ENCODE assay signal across 23 mouse cellular contexts in the genomic region with DNA sequence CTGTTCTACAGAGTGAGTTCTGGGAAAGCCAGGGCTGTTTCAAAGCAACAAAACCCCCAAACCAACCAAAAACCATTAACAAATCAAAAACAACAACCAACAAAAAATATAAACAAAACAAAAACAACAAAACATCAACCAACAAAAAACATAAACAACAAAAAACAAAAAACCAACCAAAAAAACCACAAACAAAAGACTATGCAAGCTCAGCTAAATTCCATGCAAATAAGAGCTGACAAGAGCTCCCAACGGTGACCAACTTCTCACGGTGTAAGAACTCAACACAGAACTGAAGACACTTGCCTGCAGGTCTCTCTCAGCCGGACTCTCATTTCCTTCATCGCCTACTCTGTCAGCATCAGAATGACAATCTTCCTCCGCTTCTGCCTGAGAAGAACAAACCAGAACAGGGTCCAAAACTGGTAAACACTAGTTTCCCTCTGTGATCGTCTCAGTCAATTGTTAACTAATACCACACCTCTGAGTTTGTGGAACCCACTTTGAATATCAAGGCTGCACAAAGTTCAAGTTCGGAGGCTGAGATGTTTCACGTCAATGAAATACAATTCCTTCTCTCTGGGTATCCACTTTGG. TPM values are rescaled to one million over a fixed set of nuclear protein-coding genes. Genes with fewer than 3 reads are reported as not detected.
A peak's percentile ranks its signal among the peaks of the same experiment; 100 is the strongest.
DNase-seq lines count a peak whose midpoint lies in the region; ATAC-seq and TF ChIP-seq lines count a peak whose summit lies in the region.
"Had no signal": no experiment of that assay in that cellular context is flagged by ENCODE, and none has a peak within 500 bp of the region (broad histone marks: within the 10 kb centered on the region; RNA-seq: fewer than 3 reads in every experiment).

No protein-coding gene starts in this region.

- ATAC-seq in liver, embryonic 14.5 days (ENCODE audit: insufficient read depth) = no peak
- ATAC-seq: forebrain, embryonic 15.5 days; hindbrain, postnatal 0 days had no signal

- DNase-seq in liver, adult 2 months (ENCODE audit: extremely low read depth, low read depth, low spot score) = peak; percentile 91
- DNase-seq in liver (no peak), ZHBTc4 (ENCODE audit: low read depth, low spot score) (peak; percentile 85)
- no peak for DNase-seq in liver, embryonic 14.5 days (ENCODE audit: low read depth in 3 of 3, low spot score in 3 of 3)
- DNase-seq in lung, postnatal 10 days = no peak
- no peak for DNase-seq in adrenal gland, adult 8-10 months
- DNase-seq in spleen, postnatal 10 days (ENCODE audit: low spot score in 2 of 2) = no peak
- DNase-seq: cerebellum, postnatal 14 days; embryo, embryonic 11 days; midbrain, embryonic 14.5 days; right cerebral cortex, postnatal 4 days; thymus, postnatal 4 days had no signal

- H3K9ac ChIP-seq in liver, adult 2 months (ENCODE audit: low read depth, low read length) = peak overlapping the region; percentile 41; the same call in 1 of the 2 replicates
- H3K9ac ChIP-seq in liver, embryonic 14.5 days (replicated peaks) = peak overlapping the region; percentile 19; the same call in 1 of the 2 replicates
- H3K9ac ChIP-seq: forebrain, embryonic 15.5 days; heart, embryonic 15.5 days; kidney, embryonic 15.5 days; lung, embryonic 15.5 days; neural tube, embryonic 15.5 days had no signal

- peaks cover 26% of the 10 kb centered on the region for H3K4me1 ChIP-seq in liver, adult 2 months (ENCODE audit: control insufficient read depth, insufficient read depth, low read length)
- peaks cover 31 to 32% of the 10 kb centered on the region in 2 experiments for H3K4me1 ChIP-seq in liver, embryonic 14.5 days (replicated peaks; ENCODE audit: control insufficient read depth in 2 of 2, insufficient read depth in 2 of 2, low read length in 1 of 2)

- peak overlapping the region; percentile 86 for H3K27ac ChIP-seq in liver, adult 2 months (replicated peaks; ENCODE audit: insufficient read depth, low read depth, low read length)
- peak overlapping the region; percentile 97 for H3K27ac ChIP-seq in liver, embryonic 14.5 days
- H3K27ac ChIP-seq: forebrain, embryonic 15.5 days; heart, embryonic 15.5 days; hindbrain, postnatal 0 days; kidney, embryonic 15.5 days; lung, embryonic 15.5 days; neural tube, embryonic 15.5 days had no signal

- H3K9me3 ChIP-seq in liver, embryonic 14.5 days (ENCODE audit: control insufficient read depth, low read length) = no peaks in the 10 kb centered on the region
- H3K9me3 ChIP-seq: forebrain, embryonic 15.5 days; heart, embryonic 15.5 days; kidney, embryonic 15.5 days; lung, embryonic 15.5 days; neural tube, embryonic 15.5 days had no signal

- TF ChIP-seq CTCF in liver, adult 2 months (IDR thresholded peaks at IDR 0.05; ENCODE audit: low read depth, low read length) = no peak
- no peak for TF ChIP-seq CTCF in liver, embryonic 14.5 days (IDR thresholded peaks at IDR 0.05; ENCODE audit: low read depth)

- 19% methylated on average over 8 of the region's 8 CpGs for WGBS in liver, adult 2 months
- 79% methylated on average over 8 of the region's 8 CpGs for WGBS in liver, embryonic 14.5 days (ENCODE audit: insufficient replicate concordance)

- peaks cover 21% of the 10 kb centered on the region; the same call in 1 of the 2 replicates for H3K79me2 ChIP-seq in liver, adult 2 months (ENCODE audit: control insufficient read depth, insufficient read depth, low read length)

- H3K4me3 ChIP-seq in liver, adult 2 months (ENCODE audit: insufficient read depth, low read depth, low read length) = peak overlapping the region; percentile 46
- H3K4me3 ChIP-seq in liver, embryonic 14.5 days (ENCODE audit: insufficient read depth in 1 of 2, low read depth in 2 of 2, low read length in 2 of 2) = peak overlapping the region; percentile 22 to 81; a peak in 2 of 4 replicates
- H3K4me3 ChIP-seq: forebrain, embryonic 15.5 days; heart, embryonic 15.5 days; kidney, embryonic 15.5 days; lung, embryonic 15.5 days; myocyte; neural tube, embryonic 15.5 days had no signal

- peaks cover 36% of the 10 kb centered on the region for H3K36me3 ChIP-seq in liver, adult 2 months (ENCODE audit: control insufficient read depth, insufficient read depth, low read length)
- H3K36me3 ChIP-seq in liver, embryonic 14.5 days (replicated peaks; ENCODE audit: control insufficient read depth, insufficient read depth, low read depth) = peaks cover 48% of the 10 kb centered on the region

- no peak for TF ChIP-seq EP300 in liver, embryonic 14.5 days (IDR thresholded peaks at IDR 0.05; ENCODE audit: low read depth)

- no peak for TF ChIP-seq POLR2A in liver, adult 2 months (IDR thresholded peaks at IDR 0.05; ENCODE audit: extremely low read depth, insufficient read depth, low read length)

- peak overlapping the region; percentile 85 for H3K4me2 ChIP-seq in liver, embryonic 14.5 days (ENCODE audit: low read depth)
- H3K4me2 ChIP-seq: forebrain, embryonic 15.5 days; heart, embryonic 15.5 days; kidney, embryonic 15.5 days; lung, embryonic 15.5 days; neural tube, embryonic 15.5 days had no signal

- no peaks in the 10 kb centered on the region for H3K27me3 ChIP-seq in liver, adult 2 months (ENCODE audit: control insufficient read depth, insufficient read depth, low read length)
- H3K27me3 ChIP-seq in liver, embryonic 14.5 days (ENCODE audit: control insufficient read depth, insufficient read depth, low read length) = no peaks in the 10 kb centered on the region
- H3K27me3 ChIP-seq: forebrain, embryonic 15.5 days; heart, embryonic 15.5 days; kidney, embryonic 15.5 days; lung, embryonic 15.5 days; neural tube, embryonic 15.5 days had no signal

RNA-seq across cellular contexts. Expression of a gene that starts 4.8 kb away (rescaled TPM):
- 80.5 and 99.3 TPM in 2 replicates for total RNA-seq in liver, adult 2 months (2014; rRNA removed)
- 83.4 and 107 TPM in 2 replicates for polyA plus RNA-seq in liver, adult 2 months (2012; rRNA removed)
- polyA plus RNA-seq in liver, embryonic 14.5 days (2012; rRNA removed) = 47.3 and 78.1 TPM in 2 replicates
- 68.1 and 80.0 TPM in 2 replicates for polyA plus RNA-seq in liver, embryonic 14.5 days (2014; fragmentation: Nextera tagmentation; extraction: Ambion mirVana)
- total RNA-seq in adrenal gland, adult 8-10 months (2022) = 100 to 1,000 TPM in 2 of 4 experiments, 10 to 100 TPM in 2; 94.2 to 112 (median 99.9) TPM

RNA-seq across cellular contexts. Expression of a gene that starts 4.9 kb away (rescaled TPM):
- total RNA-seq in liver, adult 2 months (2014; rRNA removed) = 10.2 and 10.9 TPM in 2 replicates
- 7.3 and 7.5 TPM in 2 replicates for polyA plus RNA-seq in liver, adult 2 months (2012; rRNA removed)
- polyA plus RNA-seq in liver, embryonic 14.5 days (2012; rRNA removed) = 3.0 and 3.6 TPM in 2 replicates
- 3.7 and 4.7 TPM in 2 replicates for polyA plus RNA-seq in liver, embryonic 14.5 days (2014; fragmentation: Nextera tagmentation; extraction: Ambion mirVana)
- total RNA-seq in adrenal gland, adult 8-10 months (2022) = 10 to 100 TPM; 18.7 to 25.0 (median 22.4) TPM

RNA-seq across cellular contexts. Expression of a gene that starts 52.3 kb away (rescaled TPM):
- not detected in 2 replicates for total RNA-seq in liver, adult 2 months (2014; rRNA removed)
- polyA plus RNA-seq in liver, adult 2 months (2012; rRNA removed) = not detected in 2 replicates
- polyA plus RNA-seq in liver, embryonic 14.5 days (2012; rRNA removed) = not detected in 2 replicates
- polyA plus RNA-seq in liver, embryonic 14.5 days (2014; fragmentation: Nextera tagmentation; extraction: Ambion mirVana) = not detected in 2 replicates
- total RNA-seq in adrenal gland, adult 8-10 months (2022) = not detected
- total RNA-seq: granulocyte monocyte progenitor cell, adult 5-6 weeks; hematopoietic stem cell, adult 5-6 weeks; left cerebral cortex, adult 18-20 months had no signal
- polyA plus RNA-seq: C2C12; forebrain, embryonic 15.5 days; heart, embryonic 15.5 days; midbrain, embryonic 14.5 days; myocyte; neural tube, embryonic 15.5 days had no signal

Comparison
In these comparisons a context has a peak if more than half of its experiments do, and no peak if none do; other contexts are left out.
1. DNase-seq: peak in liver, adult 2 months (single experiment) and ZHBTc4 (single experiment); none in liver (single experiment), liver, embryonic 14.5 days (0 of 3), lung, postnatal 10 days (single experiment), adrenal gland, adult 8-10 months (single experiment) and spleen, postnatal 10 days (0 of 2).